Mouse (Mus musculus): Measurements from ENCODE around the gene Slc35d1.
A peak's percentile ranks its signal among the peaks of the same experiment; 100 is the strongest.
"Not testable (repeated sequence)": the region's sequence is repeated elsewhere in the genome, so short reads cannot be mapped to it uniquely, and the experiment has no call there.

Slc35d1 gene

DNA sequence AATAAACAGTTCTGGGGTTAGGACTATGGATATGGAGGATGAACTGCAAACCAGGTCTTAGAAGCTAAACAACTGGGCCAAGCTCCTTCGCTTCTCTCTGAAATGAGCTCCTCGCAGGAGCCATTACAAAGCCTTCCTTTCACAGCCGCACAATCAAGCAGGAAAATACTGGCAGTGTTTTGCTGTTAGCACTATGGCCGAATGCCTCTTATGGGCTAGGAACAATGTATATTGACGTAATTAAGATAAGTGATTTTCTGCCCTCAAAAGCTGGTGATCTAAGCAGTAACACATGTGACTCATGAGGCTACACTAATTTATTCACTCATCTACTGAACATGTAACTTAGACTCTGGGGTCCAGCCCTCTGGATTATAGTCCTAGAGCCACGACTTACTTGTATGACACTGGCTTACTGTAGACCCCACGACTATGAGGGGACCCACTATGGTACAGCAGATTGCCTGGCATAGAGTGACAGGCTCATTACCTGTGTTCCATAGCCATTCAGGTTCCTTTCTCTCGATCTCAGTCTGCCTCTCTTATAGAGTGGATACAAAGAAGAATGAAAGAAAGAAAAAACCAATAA lies 34.6 kb downstream of the Slc35d1 start:
- no peak for DNase-seq

DNA sequence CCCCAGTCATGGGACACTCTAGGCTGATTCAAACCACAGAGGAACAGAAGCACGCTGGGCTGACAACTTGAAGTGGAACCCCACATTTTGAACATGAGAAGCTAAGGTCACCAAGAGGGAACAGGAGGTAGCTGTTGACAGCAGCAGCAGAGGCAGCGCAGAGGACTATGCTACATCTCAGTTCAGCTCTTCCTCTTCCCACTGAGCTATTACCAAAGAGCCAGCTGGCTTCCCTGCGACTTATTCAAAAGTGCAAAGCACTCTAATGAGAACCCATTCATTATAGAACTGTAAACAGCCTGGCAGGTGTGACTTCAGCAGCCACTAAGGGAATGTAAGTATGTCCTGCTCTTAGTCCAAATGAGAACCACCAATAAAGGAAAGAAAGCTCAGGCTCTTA lies 35.4 kb downstream of the Slc35d1 start:
- DNase-seq, result no peak

DNA sequence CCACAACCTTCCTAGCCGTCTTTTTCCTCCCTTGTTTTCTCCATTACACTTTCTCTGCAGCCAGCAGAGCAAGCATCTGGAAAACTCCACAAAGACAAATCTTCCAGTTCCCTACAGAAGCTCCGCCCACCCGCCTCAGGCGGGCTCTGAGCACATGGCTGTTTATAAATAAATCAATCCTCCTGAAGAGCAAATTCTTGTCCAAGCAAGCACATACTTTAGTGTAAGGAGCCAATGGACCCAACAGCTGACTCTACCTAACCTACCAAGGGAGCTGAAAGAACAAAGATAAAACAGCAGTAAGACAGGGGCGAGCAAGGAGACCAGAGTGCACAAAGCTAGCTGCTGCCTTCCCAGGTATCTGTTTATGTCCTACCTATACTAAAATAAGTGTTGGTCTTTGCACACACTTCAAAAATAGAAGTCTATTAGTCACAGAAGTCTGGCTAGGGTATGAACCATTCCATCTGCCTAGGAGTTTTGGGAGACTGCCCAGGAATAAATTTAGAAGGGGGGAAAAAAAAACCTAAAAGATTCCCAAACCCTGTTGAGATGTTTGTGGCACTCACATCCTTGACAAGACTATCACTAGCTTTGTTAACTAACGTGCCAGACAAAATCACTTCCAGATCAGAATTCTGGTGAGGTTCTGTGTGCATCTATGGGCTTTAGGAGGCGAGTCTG lies 36.2 kb downstream of the Slc35d1 start:
- DNase-seq, result peak in 1 of 2 experiments; percentile 9

DNA sequence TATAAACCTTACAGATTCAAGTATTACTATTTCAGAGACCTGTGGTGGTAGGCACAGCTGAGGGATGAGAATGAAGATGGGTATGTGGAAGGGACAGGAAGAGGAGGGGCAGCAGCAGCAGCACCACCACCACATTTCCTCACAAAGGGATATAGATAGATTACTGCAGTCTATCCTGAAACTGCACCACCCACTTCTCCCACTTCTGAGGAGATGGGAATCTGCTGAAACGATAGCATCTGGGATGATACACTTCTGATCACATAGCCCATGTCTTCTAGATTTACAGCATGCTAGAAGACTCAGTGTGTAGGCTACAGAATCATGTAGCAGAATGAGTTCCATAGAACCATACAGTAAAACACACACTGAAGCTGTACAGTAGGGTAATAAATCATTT lies 37.3 kb downstream of the Slc35d1 start:
- DNase-seq, result no peak

DNA sequence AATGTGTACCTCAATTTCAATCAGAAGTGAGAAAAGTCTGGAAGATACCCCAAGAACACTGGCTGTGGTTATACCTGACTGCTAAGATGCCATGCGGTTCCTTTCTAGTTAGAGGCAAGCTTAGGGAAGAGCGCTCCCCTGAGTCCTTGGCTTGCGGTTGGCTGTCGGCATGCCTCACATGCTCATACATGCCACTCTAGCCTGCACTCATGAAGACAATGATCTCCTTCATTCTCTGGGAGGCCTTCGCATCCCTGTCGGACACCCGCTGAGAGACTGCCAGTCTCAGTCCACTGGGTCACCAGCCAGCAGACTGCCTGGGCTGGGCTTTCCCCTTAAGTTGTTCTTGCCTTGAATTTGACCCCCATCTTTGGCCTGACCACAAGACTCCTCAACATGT lies 41.0 kb downstream of the Slc35d1 start:
- no peak for DNase-seq

DNA sequence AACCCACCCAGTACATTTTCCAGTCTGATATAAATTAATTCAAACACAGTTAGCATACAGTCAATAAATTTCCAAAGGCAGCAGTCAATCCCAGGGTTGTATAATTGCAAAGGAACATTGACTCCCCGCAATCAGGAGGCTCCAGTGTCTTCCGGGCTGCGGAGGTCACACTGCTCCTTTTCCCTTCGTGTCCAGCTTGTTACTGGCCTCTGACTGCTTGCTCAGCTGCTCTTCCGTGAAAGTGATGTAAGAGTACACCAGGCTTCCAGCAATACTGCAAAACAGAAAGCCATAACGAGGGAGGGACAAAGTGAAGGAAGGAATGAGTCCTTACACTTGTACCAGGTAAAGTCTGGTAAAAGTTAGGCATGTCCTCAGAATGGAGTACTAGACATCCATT lies 41.5 kb downstream of the Slc35d1 start:
- DNase-seq, result no peak

DNA sequence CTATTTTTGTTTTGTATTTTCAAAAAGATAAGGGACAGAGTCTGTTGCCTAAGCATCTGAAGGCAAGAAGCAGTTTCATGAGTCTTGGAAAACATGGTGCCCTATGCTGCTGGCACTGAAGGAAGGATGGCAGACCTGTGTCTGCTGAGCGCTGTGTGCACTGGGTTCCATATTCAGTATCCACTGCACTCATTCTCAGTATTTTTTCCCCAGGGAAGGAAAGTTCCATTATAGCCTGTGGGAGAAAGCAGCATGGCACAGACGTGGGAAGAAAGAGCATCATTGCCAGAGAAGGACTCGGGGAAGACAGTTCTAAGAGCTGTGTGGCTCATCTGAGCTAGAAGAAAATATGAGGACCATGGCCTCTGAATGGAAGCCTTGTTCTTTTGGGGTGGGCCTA lies 43.7 kb downstream of the Slc35d1 start:
- no peak for DNase-seq

DNA sequence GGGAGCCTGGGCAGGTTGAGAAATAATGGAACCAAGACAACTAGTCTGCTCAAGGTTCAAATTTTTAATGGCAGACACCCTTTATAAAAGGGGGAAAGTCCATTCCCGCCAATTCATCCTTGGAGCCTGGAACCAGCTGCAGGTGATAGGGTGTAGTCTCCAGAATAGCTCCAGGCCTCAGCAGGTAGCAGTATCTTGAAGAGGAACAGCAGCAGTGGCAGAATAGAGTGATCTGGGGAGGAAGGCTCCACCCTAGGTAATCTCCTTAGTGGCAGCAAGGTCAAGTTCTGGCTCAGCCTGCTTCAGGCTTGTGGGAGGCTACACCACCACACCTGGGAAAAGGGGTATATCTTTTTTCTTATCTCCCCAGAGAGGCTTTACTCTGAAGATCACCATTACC lies 48.8 kb downstream of the Slc35d1 start:
- DNase-seq, result not testable (repeated sequence)

DNA sequence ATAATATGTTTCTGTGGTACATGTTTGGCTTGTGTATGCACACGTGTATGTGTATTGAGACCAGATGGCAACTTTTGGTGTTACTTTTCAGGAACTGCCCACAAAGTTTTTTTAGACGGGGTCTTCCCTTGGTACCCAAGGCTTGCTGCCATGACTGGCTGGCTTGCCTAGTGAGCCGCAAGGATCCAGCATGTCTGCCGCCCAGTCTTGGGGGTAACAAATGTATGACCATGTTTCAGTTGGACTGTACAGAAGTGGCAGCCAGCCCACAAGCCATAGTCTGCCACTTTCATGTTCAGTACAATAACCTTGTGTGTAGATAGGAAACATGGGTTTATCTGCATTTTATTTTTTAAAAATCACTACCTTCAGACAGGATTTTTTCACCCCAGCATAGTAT lies 56.2 kb downstream of the Slc35d1 start:
- no peak for DNase-seq

DNA sequence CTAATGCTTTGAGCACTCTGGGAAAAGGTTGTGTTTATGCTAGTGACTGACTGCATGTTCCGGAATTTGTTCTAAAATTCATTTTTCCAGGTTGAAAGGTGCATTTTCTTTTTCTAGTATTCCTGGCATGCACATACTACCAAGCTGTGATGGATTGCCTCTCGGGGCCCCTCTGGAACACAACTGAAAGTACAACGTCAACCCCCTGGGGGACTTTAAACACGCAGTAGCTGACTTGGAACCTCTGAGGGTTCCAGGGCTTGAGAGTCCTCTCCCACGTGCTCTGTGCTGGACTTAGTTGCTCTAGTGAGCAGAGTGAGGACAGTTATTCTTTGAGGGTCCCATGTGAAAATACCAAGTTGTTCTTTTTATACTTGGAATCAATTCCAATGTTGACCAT lies 63.0 kb downstream of the Slc35d1 start:
- no peak for DNase-seq

DNA sequence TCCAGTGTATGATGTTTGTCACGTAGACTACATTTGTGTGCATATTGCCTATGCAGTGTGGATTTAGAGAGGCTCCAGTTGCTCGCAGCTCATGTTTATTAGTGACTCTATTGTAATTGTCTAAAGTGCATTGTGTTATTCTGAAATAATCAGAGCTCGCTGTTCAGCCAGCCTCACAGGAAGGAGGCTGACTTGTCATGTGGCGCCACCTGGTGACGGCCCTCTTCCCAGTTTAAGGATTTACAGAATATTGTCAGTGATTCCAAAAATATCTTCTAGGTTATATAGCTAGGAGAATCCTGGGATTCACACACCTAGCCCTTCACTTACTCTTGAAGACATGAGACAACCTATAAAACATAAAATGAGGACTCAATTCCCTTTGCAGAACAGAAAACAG lies 68.6 kb downstream of the Slc35d1 start:
- peak; percentile 58 to 80 for DNase-seq

DNA sequence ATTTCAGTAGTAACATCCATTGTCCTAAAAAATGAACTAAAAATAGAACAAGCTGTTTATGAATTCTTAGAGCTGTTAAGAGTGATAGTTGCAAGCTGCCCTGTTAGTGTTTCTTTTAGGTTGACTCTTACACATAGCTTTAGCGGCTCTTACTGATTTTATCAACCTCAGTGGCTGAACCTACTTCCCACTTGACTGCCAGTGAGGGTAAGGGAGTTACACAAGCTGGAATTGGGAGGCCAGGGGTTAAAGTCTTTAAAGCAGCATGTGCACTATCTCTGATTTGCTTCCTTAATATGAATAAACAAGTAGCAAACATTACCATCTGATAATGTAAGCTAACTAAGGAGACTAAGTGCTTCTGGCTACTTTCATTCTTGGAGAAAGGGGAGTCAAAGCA lies 78.0 kb downstream of the Slc35d1 start:
- peak in 1 of 2 experiments; percentile 12 for DNase-seq

DNA sequence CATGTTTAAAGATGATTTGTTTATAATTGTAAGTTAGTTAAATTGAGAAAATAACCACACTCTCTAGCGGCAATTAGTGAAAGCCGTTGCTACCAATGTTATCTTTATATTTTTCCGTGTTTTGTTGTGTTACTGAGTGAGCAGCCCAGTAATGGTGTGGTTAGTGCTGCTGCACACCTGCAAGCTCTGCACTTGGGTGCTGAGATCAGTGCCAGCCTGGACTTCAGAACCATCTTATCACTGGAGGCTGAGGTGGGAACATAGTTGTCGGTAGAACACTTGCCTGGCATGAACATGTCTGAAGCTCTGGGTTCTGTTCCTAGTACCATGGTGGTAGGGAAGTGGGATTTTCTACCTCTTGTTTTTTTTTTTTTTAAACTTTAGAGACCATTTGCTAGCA lies 88.4 kb downstream of the Slc35d1 start:
- no peak for DNase-seq

DNA sequence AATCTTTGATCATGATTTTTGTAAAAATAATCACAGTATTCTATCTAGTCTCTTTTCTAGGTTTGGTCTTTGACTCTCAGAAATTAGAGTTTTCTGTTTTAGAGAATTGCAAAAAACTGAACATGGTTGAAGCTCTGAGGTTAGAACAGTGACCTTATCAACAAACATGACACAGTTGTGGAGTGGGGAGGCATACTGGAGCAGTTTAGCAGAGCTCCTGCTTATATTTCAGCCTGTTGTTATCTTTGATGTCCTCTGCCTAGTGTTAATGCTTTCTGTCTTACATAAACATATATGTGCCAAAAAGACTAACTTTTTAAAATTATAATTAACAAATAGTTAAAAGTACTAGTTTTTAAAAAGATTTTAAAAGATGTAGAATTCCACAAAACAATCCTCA lies 91.4 kb downstream of the Slc35d1 start:
- DNase-seq, result no peak

DNA sequence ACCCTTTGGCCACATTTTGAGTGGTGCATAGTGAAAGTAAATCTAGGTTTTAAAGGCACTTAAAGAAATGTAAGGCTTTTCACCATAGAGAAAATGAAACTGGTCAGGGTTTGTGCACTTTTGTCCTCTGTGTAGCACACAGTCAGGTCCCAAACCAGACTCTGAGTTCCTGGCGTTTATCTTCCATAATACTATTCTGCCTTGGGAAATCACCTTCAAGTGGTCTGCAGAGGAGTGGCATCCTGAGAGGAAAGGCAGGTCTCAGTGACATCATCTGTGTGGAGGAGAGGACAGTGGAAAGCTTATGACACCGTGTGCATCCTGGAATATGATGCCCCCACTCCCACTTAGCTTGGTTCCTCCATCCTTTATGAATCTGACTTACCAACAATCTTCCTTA lies 91.9 kb downstream of the Slc35d1 start:
- no peak for DNase-seq

DNA sequence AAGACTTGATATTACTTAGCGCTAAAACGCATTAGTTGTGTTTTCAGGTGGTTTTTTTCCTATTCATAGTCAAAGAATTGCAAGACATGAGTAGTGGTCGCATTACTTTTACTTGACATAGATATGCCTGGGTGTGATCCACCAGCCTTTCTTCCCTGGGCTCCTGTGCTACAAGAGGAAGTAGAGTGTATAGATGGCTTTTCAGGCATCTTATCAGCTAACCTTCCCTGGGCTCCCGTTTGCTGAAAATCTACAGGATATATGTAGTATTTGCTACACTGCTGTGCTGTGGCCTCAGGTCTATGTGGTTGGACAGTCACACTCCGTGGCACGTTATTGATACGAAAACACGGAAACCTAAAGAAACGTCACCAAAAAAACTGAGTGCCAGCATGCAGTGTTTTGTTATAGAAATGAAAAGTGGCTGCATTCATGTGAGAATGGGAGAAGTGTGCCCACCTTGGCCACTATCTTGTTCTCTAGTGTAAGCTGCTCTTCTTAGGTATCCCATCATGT lies 94.0 kb downstream of the Slc35d1 start:
- no peak for DNase-seq

Measured in lung, adult 18-20 months (tissue).